Mouse (Mus musculus) liver, embryonic 14 days (tissue): ENCODE data around the gene Sncg. TPM values are rescaled to one million over a fixed set of nuclear protein-coding genes. Genes with fewer than 3 reads are reported as not detected.

Source experiments
- polyA plus RNA-seq: library from polyadenylated mRNA; depleted of rRNA; stranded (reverse); fragments of >200 nt; gene quantifications from 2 replicates; pipeline ENCODE4 v1.2.3, GENCODE M21; 2012; rRNA removed

The Sncg gene
- polyA plus RNA-seq, result 0.12 and 0.21 TPM in 2 replicates

GRCm38 (mm10) chr14:34374577-34374976, at the start of gene Sncg:
Gene Sncg (minus strand): TSS chr14:34374789.

GRCm38 (mm10) chr14:34375415-34375904, 871 bp upstream of the Sncg start, which contains the start of gene Mmrn2:
Gene Mmrn2 (plus strand): TSS chr14:34375465.

GRCm38 (mm10) chr14:34355301-34355700, 19.3 kb downstream of the Sncg start, which contains the start of gene Fam25c:
Gene Fam25c (minus strand): TSS chr14:34355433.

Other genes with a start within 250 kb of the Sncg start
- gene Npy4r, start 222.3 kb downstream of the Sncg start, polyA plus RNA-seq, result 0.01 TPM in 1 of 2 replicates, not detected in the other
- 0.05 and 0.07 TPM in 2 replicates for gene Gprin2, start 173.1 kb downstream of the Sncg start, polyA plus RNA-seq
- 0.44 and 0.61 TPM in 2 replicates for gene Syt15, start 155.2 kb downstream of the Sncg start, polyA plus RNA-seq
- gene Shld2, start 64.3 kb downstream of the Sncg start, polyA plus RNA-seq, result 2.7 and 3.4 TPM in 2 replicates
- gene Glud1, start 64.1 kb downstream of the Sncg start, polyA plus RNA-seq, result 171 and 203 TPM in 2 replicates
- gene Fam25c, start 19.4 kb downstream of the Sncg start, polyA plus RNA-seq, result not detected in 2 replicates
- 1.2 and 1.3 TPM in 2 replicates for gene Mmrn2, start 676 bp upstream of the Sncg start, polyA plus RNA-seq
- 3.0 and 3.2 TPM in 2 replicates for gene Bmpr1a, start 128.6 kb upstream of the Sncg start, polyA plus RNA-seq
- not detected in 2 replicates for gene 9230112D13Rik, start 148.0 kb upstream of the Sncg start, polyA plus RNA-seq
- 0.06 and 0.88 TPM in 2 replicates for gene Ldb3, start 213.9 kb upstream of the Sncg start, polyA plus RNA-seq
- not detected in 2 replicates for gene Opn4, start 225.4 kb upstream of the Sncg start, polyA plus RNA-seq